Comparison of ENCODE assay signal across 13 mouse cellular contexts in the genomic region with DNA sequence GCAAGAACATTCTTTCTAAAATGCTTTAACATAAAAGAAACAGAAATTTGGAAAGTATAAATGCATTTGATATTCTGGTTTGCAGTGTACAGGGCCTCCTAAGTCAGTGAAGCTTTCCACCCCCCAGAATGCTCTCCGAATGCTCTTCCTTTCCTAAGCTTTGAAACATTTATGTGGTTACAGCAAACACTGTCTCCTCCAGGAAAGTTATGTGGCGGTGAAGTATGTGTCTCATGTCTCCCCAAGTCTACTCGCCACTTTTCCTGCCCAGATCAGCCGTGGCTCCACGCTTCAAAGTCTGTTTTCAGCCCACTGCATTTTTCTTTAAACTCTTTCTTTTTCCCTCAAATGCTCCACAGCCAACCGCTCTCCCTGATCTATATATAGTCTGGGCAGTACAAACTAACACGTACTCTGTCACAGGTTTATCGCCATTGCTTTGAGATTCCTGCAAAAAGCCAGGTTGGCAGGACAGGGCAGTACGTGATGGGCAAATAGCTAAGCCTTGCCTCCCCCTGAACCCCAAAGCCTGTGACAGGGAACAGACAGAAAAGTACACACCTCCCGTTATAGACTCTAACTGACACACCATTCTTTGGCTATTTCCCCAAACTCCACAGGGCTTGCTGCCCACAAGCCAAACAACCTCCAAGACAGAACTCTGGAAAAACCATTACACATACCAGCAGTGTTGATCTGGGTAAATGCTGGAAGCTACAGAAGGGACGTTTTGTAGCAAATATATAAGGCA. TPM values are rescaled to one million over a fixed set of nuclear protein-coding genes. Genes with fewer than 3 reads are reported as not detected.
DNase-seq lines count a peak whose midpoint lies in the region; ATAC-seq and TF ChIP-seq lines count a peak whose summit lies in the region.
"Had no signal": no experiment of that assay in that cellular context is flagged by ENCODE, and none has a peak within 500 bp of the region (broad histone marks: within the 10 kb centered on the region; RNA-seq: fewer than 3 reads in every experiment).

No protein-coding gene starts in this region.

- H3K36me3 ChIP-seq in lung, postnatal 0 days (ENCODE audit: insufficient read depth, low read length), result 0 out of 2 replicates have a peak, but pooled peaks cover 5% of the 10 kb centered on the region
- peaks cover 3% of the 10 kb centered on the region; the same call in 1 of the 2 replicates for H3K36me3 ChIP-seq in limb, embryonic 11.5 days (ENCODE audit: control insufficient read depth, insufficient read depth, low read length)
- peaks cover 18% of the 10 kb centered on the region for H3K36me3 ChIP-seq in forebrain, embryonic 12.5 days (replicated peaks)
- H3K36me3 ChIP-seq: midbrain, embryonic 15.5 days had no signal

- no peak for TF ChIP-seq EP300 in lung, postnatal 0 days (IDR thresholded peaks at IDR 0.05)

- no peaks in the 10 kb centered on the region for H3K9me3 ChIP-seq in lung, postnatal 0 days (ENCODE audit: low read length)
- H3K9me3 ChIP-seq in limb, embryonic 11.5 days (ENCODE audit: control insufficient read depth, low read length), result no peaks in the 10 kb centered on the region
- H3K9me3 ChIP-seq in forebrain, embryonic 12.5 days, result no peaks in the 10 kb centered on the region
- H3K9me3 ChIP-seq: liver, embryonic 13.5 days; midbrain, embryonic 15.5 days had no signal

- peak; percentile 23 for ATAC-seq in lung, postnatal 0 days
- no peak for ATAC-seq in limb, embryonic 11.5 days (ENCODE audit: insufficient number of reproducible peaks, low FRiP score, low TSS enrichment, low read depth)
- no peak for ATAC-seq in forebrain, embryonic 12.5 days (ENCODE audit: low FRiP score)
- ATAC-seq: midbrain, embryonic 15.5 days had no signal

- no peak overlapping the region for H3K9ac ChIP-seq in lung, postnatal 0 days (replicated peaks; ENCODE audit: low read depth)
- no peak overlapping the region for H3K9ac ChIP-seq in limb, embryonic 11.5 days (ENCODE audit: low read length)
- no peak overlapping the region for H3K9ac ChIP-seq in forebrain, embryonic 12.5 days
- H3K9ac ChIP-seq: liver, embryonic 13.5 days; midbrain, embryonic 15.5 days had no signal

- WGBS in lung, postnatal 0 days, result 33% methylated on average over 11 of the region's 11 CpGs
- WGBS in lung, adult 2 months, result 52% methylated on average over 11 of the region's 11 CpGs
- WGBS in limb, embryonic 11.5 days, result 86% methylated on average over 11 of the region's 11 CpGs
- 85% methylated on average over 11 of the region's 11 CpGs for WGBS in forebrain, embryonic 12.5 days

- peak overlapping the region; percentile 29 for H3K27ac ChIP-seq in lung, postnatal 0 days (ENCODE audit: low read length)
- H3K27ac ChIP-seq in limb, embryonic 11.5 days (replicated peaks; ENCODE audit: low read depth, low read length), result peak overlapping the region; percentile 72
- H3K27ac ChIP-seq in forebrain, embryonic 12.5 days, result no peak overlapping the region
- H3K27ac ChIP-seq: liver, embryonic 13.5 days; midbrain, embryonic 15.5 days had no signal

- TF ChIP-seq CTCF in lung, postnatal 0 days (IDR thresholded peaks at IDR 0.05), result no peak
- TF ChIP-seq CTCF in lung, adult 2 months (IDR thresholded peaks at IDR 0.05; ENCODE audit: insufficient read depth, low read length), result no peak

- no peak overlapping the region for H3K4me3 ChIP-seq in lung, postnatal 0 days (ENCODE audit: low read depth, low read length)
- H3K4me3 ChIP-seq in lung, adult 2 months (replicated peaks; ENCODE audit: extremely low read depth, low read depth, low read length), result no peak overlapping the region
- no peak overlapping the region for H3K4me3 ChIP-seq in limb, embryonic 11.5 days (ENCODE audit: low read depth, low read length)
- H3K4me3 ChIP-seq in forebrain, embryonic 12.5 days (replicated peaks), result no peak overlapping the region
- H3K4me3 ChIP-seq: liver, embryonic 13.5 days; midbrain, embryonic 15.5 days had no signal

- no peak overlapping the region for H3K4me2 ChIP-seq in lung, postnatal 0 days (replicated peaks; ENCODE audit: low read depth, low read length)
- no peak overlapping the region for H3K4me2 ChIP-seq in limb, embryonic 11.5 days (ENCODE audit: low read depth, severe bottlenecking)
- H3K4me2 ChIP-seq in forebrain, embryonic 12.5 days, result no peak overlapping the region
- H3K4me2 ChIP-seq: liver, embryonic 13.5 days; midbrain, embryonic 15.5 days had no signal

- no peaks in the 10 kb centered on the region for H3K27me3 ChIP-seq in lung, postnatal 0 days (replicated peaks; ENCODE audit: insufficient read depth, low read length)
- no peaks in the 10 kb centered on the region for H3K27me3 ChIP-seq in limb, embryonic 11.5 days (ENCODE audit: control insufficient read depth, insufficient read depth, low read length)
- H3K27me3 ChIP-seq in forebrain, embryonic 12.5 days, result peaks cover 3% of the 10 kb centered on the region; the same call in 1 of the 2 replicates
- H3K27me3 ChIP-seq: liver, embryonic 13.5 days; midbrain, embryonic 15.5 days had no signal

- DNase-seq in gastrocnemius, postnatal 25 days, result peak; percentile 32
- DNase-seq in gastrocnemius, adult 18-20 months (ENCODE audit: low spot score), result no peak
- no peak for DNase-seq in lung, postnatal 0 days (ENCODE audit: low spot score)
- DNase-seq in lung, adult 2 months, result no peak
- no peak for DNase-seq in limb, embryonic 11.5 days (ENCODE audit: low spot score)
- DNase-seq in thymus, adult 18-20 months, result no peak
- DNase-seq in cerebellum, adult 9-10 months, result no peak
- DNase-seq: adrenal gland, postnatal 14 days; cerebellum, adult 2 months; liver, embryonic 13.5 days; thymus, postnatal 25 days had no signal

- peaks cover 15% of the 10 kb centered on the region for H3K4me1 ChIP-seq in lung, postnatal 0 days (ENCODE audit: insufficient read depth, low read depth, low read length)
- H3K4me1 ChIP-seq in lung, adult 2 months (ENCODE audit: control insufficient read depth, insufficient read depth, low read length), result no peaks in the 10 kb centered on the region
- peaks cover 10% of the 10 kb centered on the region for H3K4me1 ChIP-seq in limb, embryonic 11.5 days (ENCODE audit: control insufficient read depth, insufficient read depth, low read length)
- H3K4me1 ChIP-seq in forebrain, embryonic 12.5 days, result peaks cover 14% of the 10 kb centered on the region
- H3K4me1 ChIP-seq: midbrain, embryonic 15.5 days had no signal

- no peak for TF ChIP-seq POLR2A in lung, adult 2 months (IDR thresholded peaks at IDR 0.05; ENCODE audit: borderline replicate concordance, extremely low read depth, low read depth, low read length)

RNA-seq across cellular contexts. Expression of a gene that starts 55.6 kb away (rescaled TPM):
- 1 to 10 TPM in 1 of 2 experiments, under 1 TPM in 1; 0.94 to 2.5 TPM for total RNA-seq in gastrocnemius, postnatal 25 days (2021)
- under 1 TPM; 0.66 to 0.71 TPM for total RNA-seq in gastrocnemius, adult 18-20 months (2021)
- polyA plus RNA-seq in lung, postnatal 0 days (2015; fragmentation: Nextera tagmentation; extraction: Ambion mirVana), result 12.4 and 17.6 TPM in 2 replicates
- 1.5 and 3.6 TPM in 2 replicates for polyA plus RNA-seq in lung, adult 2 months (2012; rRNA removed)
- polyA plus RNA-seq in limb, embryonic 11.5 days (2014; fragmentation: Nextera tagmentation; extraction: Ambion mirVana), result 9.2 and 10.2 TPM in 2 replicates
- 7.3 and 7.7 TPM in 2 replicates for polyA plus RNA-seq in forebrain, embryonic 12.5 days (2016; fragmentation: Nextera tagmentation; extraction: Ambion mirVana)
